Mouse (Mus musculus) telencephalon, adult 2 months (tissue): ENCODE data around the gene Zfp354b.

Experiments
- DNase-seq: peaks from one replicate; pipeline ENCODE4 v3.0.0-alpha.2; 2011; ENCODE audit warnings: low read depth, low spot score

Zfp354b gene

DNA sequence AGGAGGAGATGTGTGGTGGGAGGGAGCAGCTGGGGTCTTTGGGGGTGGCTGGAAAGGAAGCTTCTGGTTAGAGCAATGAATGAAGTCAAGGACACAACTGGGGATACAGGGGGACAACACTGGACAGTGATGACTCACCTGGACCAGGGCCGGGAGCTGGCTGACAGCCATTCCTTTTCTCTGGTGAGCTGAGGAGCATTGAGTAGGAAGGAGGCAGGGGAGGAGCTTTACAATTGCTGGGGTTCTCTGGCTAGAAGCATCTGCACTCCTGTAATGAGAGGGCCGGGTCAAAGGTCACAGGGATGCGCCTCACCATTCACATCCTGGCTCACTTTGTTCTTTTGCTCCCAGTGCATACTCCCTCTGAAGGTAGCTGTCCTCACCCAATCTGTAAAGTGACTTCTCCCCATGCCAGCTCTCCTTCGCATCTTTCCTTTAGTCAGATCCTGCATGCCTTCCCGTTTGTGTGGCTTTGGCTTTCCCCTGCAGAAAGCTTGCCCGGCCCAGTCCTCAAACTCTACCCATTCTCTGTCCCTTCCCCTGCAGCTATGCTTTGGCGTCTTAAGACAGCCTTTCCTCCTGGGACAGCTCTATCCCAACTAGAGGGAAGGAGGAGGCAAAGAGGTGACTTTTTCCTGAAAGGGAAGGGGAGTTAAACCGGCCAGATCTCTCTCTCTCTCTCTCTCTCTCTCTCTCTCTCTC lies 45.1 kb downstream of the Zfp354b start:
- DNase-seq = no peak

- DNase-seq = no peak
Measured at GRCm38 (mm10) chr11:50883756-50884155, 47.7 kb downstream of the Zfp354b start.

DNA sequence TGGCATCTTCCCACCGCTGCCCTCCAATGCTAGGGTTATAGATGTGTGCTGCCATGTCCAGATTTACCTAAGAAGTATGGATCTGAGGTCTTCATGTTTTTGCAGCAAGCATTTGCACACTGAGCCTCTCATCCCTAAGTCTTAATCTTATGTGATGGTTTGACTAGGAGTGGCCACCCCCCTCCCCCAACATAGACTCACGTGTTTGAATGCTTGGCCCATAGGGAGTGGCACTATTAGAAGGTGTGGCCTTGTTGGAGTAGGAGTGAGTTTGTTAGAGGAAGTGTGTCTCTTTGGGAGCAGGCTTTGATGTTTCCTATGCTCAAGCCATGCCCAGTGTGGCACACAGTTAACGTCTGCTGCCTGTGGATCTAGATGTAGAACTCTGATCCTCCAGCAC lies 52.8 kb downstream of the Zfp354b start:
- DNase-seq = no peak
